Mouse (Mus musculus) brain, embryonic 14.5 days (tissue): ENCODE data around the gene D930020B18Rik.

ENCODE experiments used
- CTCF ChIP-seq: fragments of 200-500 bp; IDR thresholded peaks from 2 replicates; pipeline ENCODE4 v1.5.1; 2012; ENCODE audit warnings: inconsistent platforms, mild to moderate bottlenecking, moderate library complexity, borderline replicate concordance; ENCODE audit not compliant: insufficient read depth, insufficient read length; ENCODE audit errors: extremely low read depth
- POLR2A ChIP-seq: fragments of 200-500 bp; IDR thresholded peaks from 2 replicates; pipeline ENCODE4 v1.6.1; 2012; ENCODE audit warnings: mild to moderate bottlenecking, inconsistent platforms, borderline replicate concordance; ENCODE audit not compliant: poor library complexity, insufficient read depth, insufficient read length, severe bottlenecking; ENCODE audit errors: extremely low read depth

- no peak for TF ChIP-seq CTCF
- TF ChIP-seq POLR2A: no peak
These were observed 85.8 kb downstream of the D930020B18Rik start for GRCm38 (mm10) chr10:121727151-121727550.
